Mouse (Mus musculus) liver, adult 2 months (tissue): ENCODE results near the gene Cplx3.

Experiments
- CTCF ChIP-seq: fragments of 200-500 bp; IDR thresholded peaks from 2 replicates; pipeline ENCODE4 v1.5.1; 2011; ENCODE audit warnings: low read depth, low read length, control low read depth
- POLR2A ChIP-seq: fragments of 200-500 bp; IDR thresholded peaks from 2 replicates; pipeline ENCODE4 v1.6.1; 2011; ENCODE audit warnings: low read length, control low read depth; ENCODE audit not compliant: insufficient read depth; ENCODE audit errors: extremely low read depth

- TF ChIP-seq POLR2A: no peak
- peak; percentile 82 for TF ChIP-seq CTCF
Measured at GRCm38 (mm10) chr9:57655749-57656148, 49.7 kb upstream of the Cplx3 start.
